Mouse (Mus musculus) c-Kit-positive CD71-negative TER-119-negative erythroid progenitor cells, embryonic 14.5 days (primary cell): Measurements from ENCODE around the gene Gcgr.
A peak's percentile ranks its signal among the peaks of the same experiment; 100 is the strongest.
"Not testable (repeated sequence)": the region's sequence is repeated elsewhere in the genome, so short reads cannot be mapped to it uniquely, and the experiment has no call there.

Experiments
- DNase-seq: peaks from one replicate; pipeline ENCODE4 v3.0.0-alpha.2; 2013; ENCODE audit warnings: low read depth

Gcgr gene

GRCm38 (mm10) chr11:120571754-120572416, 41.4 kb downstream of the Gcgr start:
- DNase-seq = no peak

- no peak for DNase-seq
These were observed 41.9 kb downstream of the Gcgr start for GRCm38 (mm10) chr11:120572417-120572751.

- peak; percentile 98 for DNase-seq
These were observed 42.5 kb downstream of the Gcgr start, which contains the start of gene P4hb for GRCm38 (mm10) chr11:120572752-120573584. P4hb (minus strand) TSS chr11:120573253.

- DNase-seq = no peak
These were observed 43.2 kb downstream of the Gcgr start for GRCm38 (mm10) chr11:120573585-120574277.

- DNase-seq = no peak
These were observed 43.7 kb downstream of the Gcgr start for GRCm38 (mm10) chr11:120574278-120574600.

GRCm38 (mm10) chr11:120575046-120575445, 44.5 kb downstream of the Gcgr start:
- DNase-seq = no peak

GRCm38 (mm10) chr11:120575940-120576339, 45.4 kb downstream of the Gcgr start:
- no peak for DNase-seq

- DNase-seq = no peak
These were observed 46.0 kb downstream of the Gcgr start for GRCm38 (mm10) chr11:120576365-120576981.

- no peak for DNase-seq
These were observed 46.9 kb downstream of the Gcgr start for GRCm38 (mm10) chr11:120577211-120578023.

- no peak for DNase-seq
These were observed 47.7 kb downstream of the Gcgr start for GRCm38 (mm10) chr11:120578024-120578693.

- DNase-seq = no peak
These were observed 48.3 kb downstream of the Gcgr start for GRCm38 (mm10) chr11:120578694-120579243.

- DNase-seq = peak; percentile 83
These were observed 49.0 kb downstream of the Gcgr start for GRCm38 (mm10) chr11:120579316-120580107.

GRCm38 (mm10) chr11:120580190-120580589, 49.7 kb downstream of the Gcgr start:
- no peak for DNase-seq

GRCm38 (mm10) chr11:120580871-120581331, 50.4 kb downstream of the Gcgr start:
- DNase-seq = no peak

- peak; percentile 67 for DNase-seq
These were observed 51.2 kb downstream of the Gcgr start, which contains the start of gene Arhgdia for GRCm38 (mm10) chr11:120581490-120582267. Arhgdia (minus strand) TSS chr11:120581624.

- DNase-seq = no peak
These were observed 51.9 kb downstream of the Gcgr start for GRCm38 (mm10) chr11:120582268-120582981.

GRCm38 (mm10) chr11:120582982-120583293, 52.4 kb downstream of the Gcgr start:
- DNase-seq = not testable (repeated sequence)

- DNase-seq = no peak
These were observed 53.4 kb downstream of the Gcgr start for GRCm38 (mm10) chr11:120583937-120584336.
